Mouse (Mus musculus) 3T3-L1 (cell line): ENCODE data around the gene Gm10778.
"Not testable (repeated sequence)": the region's sequence is repeated elsewhere in the genome, so short reads cannot be mapped to it uniquely, and the experiment has no call there.

Experiments
- DNase-seq: peaks from one replicate; pipeline ENCODE4 v3.0.0-alpha.2; 2015; ENCODE audit warnings: low read depth, low spot score

Gene Gm10778

DNA sequence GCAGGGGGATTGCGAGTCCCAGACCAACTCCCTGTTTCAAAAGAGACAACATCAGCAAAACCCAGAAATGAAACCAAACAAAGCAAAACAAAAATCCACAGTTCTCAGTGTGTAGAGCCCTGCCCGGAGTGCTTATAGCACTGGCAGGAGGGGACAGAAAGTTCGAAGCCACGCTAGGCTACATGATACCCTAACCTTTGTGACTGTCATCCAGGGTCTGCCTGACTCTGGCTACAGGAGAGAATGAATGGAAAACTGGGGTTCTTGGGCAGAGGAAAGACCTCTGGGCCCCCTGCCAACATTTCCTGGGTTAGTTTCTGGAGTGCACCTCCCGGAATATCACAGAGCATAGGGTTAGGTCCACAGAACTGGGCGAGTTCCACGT, 21.0 kb upstream of the Gm10778 start:
- DNase-seq, result no peak

DNA sequence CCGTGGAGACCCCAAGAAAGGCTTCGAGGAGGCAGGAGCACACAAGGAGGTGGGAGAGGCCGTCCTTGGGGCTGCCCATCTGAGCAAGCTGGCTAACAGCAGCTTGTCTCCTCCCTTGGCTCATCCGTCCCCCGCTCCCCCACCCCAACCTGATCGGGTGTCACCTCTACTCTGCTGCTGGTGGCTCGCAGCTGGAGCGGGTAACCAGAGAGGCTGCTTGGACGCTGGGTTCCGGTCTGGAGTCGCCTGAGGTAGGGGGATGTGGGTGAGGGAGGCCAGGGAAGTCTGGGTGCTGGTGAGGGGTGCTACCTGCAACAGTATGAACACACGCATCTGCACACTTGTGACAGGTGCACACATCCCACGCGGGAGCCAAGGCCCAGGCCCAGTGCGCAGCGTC, 20.5 kb upstream of the Gm10778 start, which contains the start of gene Ankrd24:
Gene Ankrd24, plus strand, starts transcription at position 151 of the 400 bp plus-strand sequence.
- no peak for DNase-seq

- peak; percentile 77 for DNase-seq
Observed at GRCm38 (mm10) chr10:81633253-81634099, 15.4 kb upstream of the Gm10778 start.

GRCm38 (mm10) chr10:81636338-81636737, 12.5 kb upstream of the Gm10778 start:
- no peak for DNase-seq

GRCm38 (mm10) chr10:81638101-81638500, 10.8 kb upstream of the Gm10778 start:
- no peak for DNase-seq

GRCm38 (mm10) chr10:81640825-81641224, 8.0 kb upstream of the Gm10778 start:
- not testable (repeated sequence) for DNase-seq

DNA sequence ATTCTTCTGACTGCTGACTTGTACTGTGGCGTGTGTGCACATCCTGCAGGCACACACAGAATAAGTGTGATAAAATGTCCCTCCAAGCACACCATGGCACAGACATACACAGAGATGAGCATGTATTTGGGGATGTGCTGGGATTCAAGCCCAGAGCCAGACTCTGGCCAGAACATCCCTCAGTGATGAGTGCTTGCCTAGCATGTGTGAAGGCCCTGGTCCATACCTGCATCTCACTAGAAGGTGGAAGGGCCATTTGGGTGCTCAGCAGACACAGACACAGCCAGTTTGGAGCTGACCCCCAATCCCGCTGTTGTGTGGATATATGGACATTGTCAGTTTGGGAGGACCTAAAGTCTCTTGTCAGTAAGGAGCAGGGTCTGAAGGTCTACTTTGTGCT, 7.3 kb upstream of the Gm10778 start:
- no peak for DNase-seq

DNA sequence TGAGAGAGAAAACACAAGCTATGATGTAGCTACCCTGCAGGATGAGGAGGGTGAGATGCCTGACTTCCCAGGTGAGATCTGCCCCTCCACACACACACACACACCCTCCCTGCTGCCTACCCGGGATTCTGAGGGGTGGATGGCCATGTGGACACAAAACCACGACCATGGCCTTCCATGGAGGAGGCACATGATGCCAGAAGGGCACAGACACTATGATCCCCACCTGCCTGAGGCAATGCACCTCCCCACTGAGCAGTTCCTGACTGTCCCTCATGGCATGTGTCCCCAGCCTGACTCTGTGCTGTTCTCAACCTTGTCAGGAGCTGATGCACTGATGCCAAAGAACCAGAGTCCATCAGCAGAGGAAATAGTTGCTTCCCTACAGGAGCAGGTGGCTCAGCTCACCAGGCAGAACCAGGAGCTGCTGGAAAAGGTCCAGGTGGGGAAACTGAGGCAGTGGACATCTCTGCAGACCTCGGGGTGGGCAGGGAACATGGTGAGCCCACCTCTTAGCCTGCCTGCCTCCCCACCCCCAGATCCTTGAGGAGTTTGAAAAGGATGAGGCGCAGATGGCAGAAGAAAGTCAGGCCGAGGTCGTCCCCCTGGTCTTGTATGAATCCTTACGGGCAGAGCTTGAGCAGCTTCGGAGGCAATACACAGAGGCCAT, 6.7 kb upstream of the Gm10778 start:
- DNase-seq, result no peak

- DNase-seq, result peak; percentile 36
Observed at GRCm38 (mm10) chr10:81642648-81643448, 6.0 kb upstream of the Gm10778 start.

- DNase-seq, result peak; percentile 89
Observed at GRCm38 (mm10) chr10:81643449-81644055, 5.3 kb upstream of the Gm10778 start.

DNA sequence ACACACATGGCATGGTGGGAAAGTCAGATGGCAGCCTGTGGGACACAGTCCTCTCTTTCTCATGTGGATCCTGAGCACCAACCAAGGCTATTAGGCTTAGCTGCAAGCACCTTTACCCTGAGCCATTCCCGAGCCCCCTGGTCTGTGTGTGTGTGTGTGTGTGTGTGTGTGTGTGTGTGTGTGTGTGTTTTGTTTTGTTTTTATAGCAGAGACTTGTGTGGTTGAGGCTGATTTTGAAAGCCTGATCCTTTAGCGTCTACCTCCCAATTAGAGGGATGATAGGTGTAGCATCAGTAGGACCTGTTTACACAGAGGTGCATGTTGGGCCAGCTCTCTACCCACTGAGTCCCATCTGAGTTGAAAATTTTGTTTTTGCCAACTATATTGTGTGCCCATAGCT, 4.7 kb upstream of the Gm10778 start:
- no peak for DNase-seq

DNA sequence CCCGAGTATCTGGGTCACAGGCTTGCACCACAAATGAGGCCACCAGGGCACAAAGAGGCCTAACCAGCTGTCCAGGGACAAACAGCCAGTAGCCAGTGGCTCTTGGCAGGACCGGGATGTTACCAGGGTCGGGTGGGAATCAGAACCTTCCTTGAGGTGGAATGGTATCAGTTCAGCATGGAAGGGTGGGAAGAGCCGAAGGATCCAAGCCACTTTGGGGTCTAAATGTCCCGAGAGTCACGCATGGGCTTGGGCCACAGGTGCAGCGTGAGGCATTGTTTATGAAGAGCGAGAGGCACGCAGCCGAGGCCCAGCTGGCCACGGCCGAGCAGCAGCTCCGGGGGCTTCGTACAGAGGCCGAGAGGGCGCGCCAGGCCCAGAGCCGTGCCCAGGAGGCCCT, 4.1 kb upstream of the Gm10778 start:
- no peak for DNase-seq

DNA sequence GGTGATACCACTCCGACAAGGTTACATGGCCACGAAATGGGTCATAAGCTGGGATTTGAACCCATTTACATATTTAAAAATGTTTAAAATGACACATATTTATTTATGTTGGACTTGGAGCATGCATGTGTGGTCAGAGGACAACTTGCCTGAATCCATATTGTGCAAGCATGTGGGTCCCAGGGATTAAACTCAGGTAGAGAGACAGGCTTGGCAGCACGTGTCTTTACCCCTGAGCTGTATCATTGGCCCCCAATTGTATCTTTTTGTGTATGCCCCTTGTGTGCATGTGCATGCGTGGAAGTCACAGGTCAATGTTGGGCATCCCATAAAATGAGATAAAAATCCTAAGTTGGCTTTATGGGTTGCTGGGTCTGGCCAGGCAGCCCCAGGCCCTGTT, 3.5 kb upstream of the Gm10778 start:
- no peak for DNase-seq

GRCm38 (mm10) chr10:81646015-81646555, 2.8 kb upstream of the Gm10778 start:
- DNase-seq, result peak; percentile 79

GRCm38 (mm10) chr10:81655178-81655577, 6.3 kb downstream of the Gm10778 start:
- no peak for DNase-seq

- DNase-seq, result no peak
Observed at GRCm38 (mm10) chr10:81656174-81656573, 7.3 kb downstream of the Gm10778 start.

DNA sequence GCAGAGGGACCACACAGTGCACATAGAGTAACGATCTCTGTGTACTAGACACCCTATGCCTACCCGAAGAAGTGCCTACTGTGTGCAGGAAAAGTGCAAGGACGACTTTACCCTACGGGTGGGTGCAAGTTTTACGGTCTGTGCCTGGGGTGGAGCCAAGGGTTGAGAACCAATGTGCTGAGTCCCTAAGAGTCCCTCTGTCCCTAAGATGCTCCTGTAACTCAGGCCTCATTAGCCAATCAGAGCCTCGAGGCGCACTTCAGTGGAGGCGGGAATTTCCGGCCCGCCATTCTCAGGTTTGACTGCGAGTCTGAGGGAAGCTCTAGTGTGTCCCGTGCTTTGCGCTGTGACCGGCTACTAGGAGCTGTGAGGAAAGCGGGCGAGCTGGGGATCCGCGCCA, 38.3 kb downstream of the Gm10778 start:
- DNase-seq, result not testable (repeated sequence)

- DNase-seq, result not testable (repeated sequence)
Observed at GRCm38 (mm10) chr10:81704531-81705301, 55.9 kb downstream of the Gm10778 start, which contains the start of gene Zfp433. TSS of gene Zfp433 (plus strand) at chr10:81704825.
